Mouse (Mus musculus) kidney, postnatal 14 days (tissue): ENCODE data around the gene Cdc42se2.

Source experiments
- DNase-seq: peaks from one replicate; pipeline ENCODE4 v3.0.0; 2022; ENCODE audit warnings: mixed read lengths

Cdc42se2 gene

DNA sequence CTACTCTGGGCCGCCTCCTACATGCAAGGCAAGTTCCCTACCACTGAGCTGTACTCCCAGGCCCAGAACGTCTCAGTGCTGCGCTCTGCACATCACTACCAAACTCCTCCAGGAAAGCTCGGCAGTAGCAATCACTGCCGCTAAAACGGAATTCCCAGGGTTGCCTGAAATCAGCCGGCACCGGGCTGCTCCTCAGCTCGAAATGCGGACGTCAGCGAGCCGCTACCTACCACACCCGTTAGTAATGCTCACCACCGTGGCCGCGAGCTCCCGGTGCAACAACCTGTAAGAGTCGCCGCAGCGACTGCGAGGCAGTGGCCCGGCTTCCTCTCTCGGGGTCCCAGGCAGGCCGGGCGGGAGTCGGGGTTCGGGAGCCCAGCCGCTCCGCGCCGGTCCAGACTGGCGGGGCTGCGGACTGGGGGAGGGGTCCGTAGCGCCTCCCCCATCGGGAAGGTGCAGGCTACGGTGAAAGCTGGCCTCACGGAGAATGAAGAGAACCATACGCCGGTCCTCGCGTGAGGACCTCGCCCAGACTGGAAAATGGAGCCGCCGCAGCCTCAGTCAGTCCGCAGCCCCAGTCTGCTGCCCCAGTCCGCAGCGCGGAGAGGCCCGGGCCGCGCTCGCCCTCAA is 502 bp downstream of the Cdc42se2 start:
- DNase-seq, result peak; percentile 73

- no peak for DNase-seq
Observed at GRCm38 (mm10) chr11:54785566-54785965, 1.9 kb downstream of the Cdc42se2 start.

- no peak for DNase-seq
Observed at GRCm38 (mm10) chr11:54784436-54784835, 3.0 kb downstream of the Cdc42se2 start.

DNA sequence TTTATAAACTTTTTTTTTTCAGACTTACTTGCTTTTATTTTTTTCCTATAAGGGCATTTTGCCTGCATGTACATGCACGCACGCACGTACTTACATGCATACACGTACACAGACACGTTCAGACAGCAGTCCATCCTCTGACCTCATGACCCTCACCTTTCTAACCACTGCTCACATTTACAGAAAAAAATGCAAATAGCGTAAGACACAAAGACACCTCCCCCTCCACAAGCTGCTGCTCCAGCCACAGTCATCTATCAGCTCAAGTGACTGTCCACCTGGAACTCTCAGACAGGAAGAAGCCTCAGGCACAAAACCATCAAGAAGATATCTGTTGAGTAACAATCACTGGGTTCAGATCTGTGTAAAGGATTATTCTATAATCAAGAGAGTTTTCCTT is 5.2 kb downstream of the Cdc42se2 start:
- no peak for DNase-seq

- DNase-seq, result no peak
Observed at GRCm38 (mm10) chr11:54779946-54780345, 7.5 kb downstream of the Cdc42se2 start.

GRCm38 (mm10) chr11:54778131-54778844 is 9.2 kb downstream of the Cdc42se2 start:
- DNase-seq, result peak; percentile 18

DNA sequence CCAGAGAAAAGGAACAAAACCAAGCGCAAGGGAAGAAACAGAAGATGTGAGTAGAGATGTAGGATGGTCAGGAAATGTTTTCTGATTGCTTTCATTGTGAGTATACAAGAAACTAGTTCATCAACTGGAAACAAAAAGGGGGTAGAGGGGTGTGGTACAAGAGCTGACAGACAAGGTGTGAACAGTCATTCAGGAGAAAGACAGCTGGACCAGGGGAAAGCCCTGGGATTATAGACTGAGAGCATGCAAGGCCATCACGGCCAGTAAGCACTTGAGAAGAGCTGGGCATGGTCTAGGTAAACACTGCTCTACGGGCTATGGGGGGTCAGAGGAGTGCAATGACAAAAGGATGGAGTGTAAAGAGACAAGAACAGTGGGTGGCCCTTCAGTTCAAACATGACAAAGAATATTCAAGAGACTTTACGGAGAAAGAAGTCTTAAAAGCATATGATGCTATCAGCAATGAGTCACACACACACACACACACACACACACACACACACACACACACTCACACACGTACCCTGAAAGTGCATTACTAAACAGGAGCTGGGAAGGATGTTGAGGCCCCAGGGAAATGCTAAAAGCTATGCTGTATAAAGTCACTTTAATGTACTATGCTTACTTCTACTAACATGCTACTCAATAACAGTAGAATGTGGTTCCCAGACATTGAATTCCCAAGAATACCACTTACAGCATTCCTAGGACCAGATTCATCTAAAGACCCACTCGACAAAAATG is 9.9 kb downstream of the Cdc42se2 start:
- DNase-seq, result no peak

DNA sequence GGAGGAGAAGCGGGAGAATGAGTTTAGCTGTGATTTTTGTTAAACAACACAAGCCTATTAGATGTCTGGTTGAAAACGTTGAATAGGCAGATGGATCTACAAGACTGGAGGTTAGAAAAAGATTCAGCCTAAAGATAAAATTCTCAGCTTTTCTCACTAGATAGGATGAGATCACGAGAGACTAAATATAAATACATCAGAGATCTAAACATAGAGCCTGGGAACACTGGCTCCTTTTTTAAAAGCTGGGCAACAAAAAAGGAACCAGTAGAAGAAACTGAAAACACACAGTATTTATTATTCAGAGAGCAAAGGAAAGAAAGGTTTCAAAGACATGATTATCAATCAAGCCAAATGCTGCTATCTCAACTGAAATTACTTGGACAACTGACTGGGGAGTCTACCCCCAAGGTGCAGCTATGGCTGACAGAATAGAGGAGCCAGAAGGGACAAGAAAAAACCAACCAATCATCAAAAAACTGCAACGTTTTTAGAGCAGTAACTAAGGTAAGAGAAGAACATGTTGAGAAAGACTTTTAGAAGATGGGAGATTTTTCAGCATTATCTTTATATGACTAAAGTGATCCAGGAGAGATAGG is 10.6 kb downstream of the Cdc42se2 start:
- DNase-seq, result no peak

- no peak for DNase-seq
Observed at GRCm38 (mm10) chr11:54776367-54776701, 11.1 kb downstream of the Cdc42se2 start.

- no peak for DNase-seq
Observed at GRCm38 (mm10) chr11:54775628-54776366, 11.7 kb downstream of the Cdc42se2 start.

DNA sequence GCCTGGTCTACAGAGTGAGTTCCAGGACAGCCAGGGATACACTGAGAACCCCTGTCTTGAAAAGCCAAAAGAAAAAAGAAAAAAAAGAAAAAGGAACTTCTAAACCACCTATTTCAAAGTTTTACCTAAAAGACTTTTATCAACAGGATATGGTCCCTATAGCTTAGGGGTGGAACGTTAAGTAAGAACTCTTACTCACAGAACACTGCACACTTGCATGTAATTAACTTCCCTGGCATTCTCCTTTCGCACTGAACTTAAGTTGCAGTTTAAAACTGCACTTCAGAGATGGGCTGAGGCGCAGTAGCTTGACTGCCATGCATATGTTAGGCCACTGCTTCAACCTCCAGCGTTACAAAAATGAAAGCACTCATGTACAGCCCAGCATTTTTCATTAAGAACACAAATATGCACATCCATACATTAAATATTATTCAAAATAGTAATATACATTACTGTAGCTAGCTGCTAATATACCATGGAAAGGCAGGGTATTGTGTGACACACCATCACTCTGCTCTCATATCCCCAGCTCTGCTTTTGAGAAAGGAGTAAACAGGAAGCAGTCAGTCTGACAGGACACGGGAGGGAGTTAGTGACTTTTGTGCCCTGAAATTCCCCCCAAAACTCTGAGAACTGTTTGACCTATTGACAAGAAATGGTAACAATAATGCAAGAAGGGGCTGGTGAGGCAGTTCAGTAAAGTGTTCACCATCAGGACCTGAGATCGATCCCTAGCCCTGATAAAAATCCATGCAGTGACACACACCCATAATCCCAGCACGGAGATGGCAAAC is 13.0 kb downstream of the Cdc42se2 start:
- no peak for DNase-seq

DNA sequence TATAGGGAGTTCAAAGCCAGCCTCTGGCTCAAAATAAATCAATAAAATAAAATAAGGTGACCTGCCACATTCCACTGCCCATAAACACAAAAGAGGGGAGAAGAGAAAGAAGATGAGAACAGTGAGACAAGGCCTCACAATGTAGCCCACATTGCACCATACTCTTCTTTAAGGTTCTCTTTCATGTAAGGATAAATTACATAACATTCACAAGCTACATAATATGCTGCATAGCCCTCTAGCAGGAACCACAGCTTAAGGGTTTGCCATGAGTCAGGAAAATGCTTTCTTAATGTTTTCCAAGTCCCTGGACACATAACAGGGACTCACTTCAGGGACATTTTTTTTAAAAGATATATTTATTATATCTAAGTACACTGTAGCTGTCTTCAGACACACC is 15.9 kb downstream of the Cdc42se2 start:
- no peak for DNase-seq

GRCm38 (mm10) chr11:54769843-54770242 is 17.6 kb downstream of the Cdc42se2 start:
- no peak for DNase-seq

- no peak for DNase-seq
Observed at GRCm38 (mm10) chr11:54768116-54768690, 19.3 kb downstream of the Cdc42se2 start.

- no peak for DNase-seq
Observed at GRCm38 (mm10) chr11:54764759-54765158, 22.7 kb downstream of the Cdc42se2 start.

DNA sequence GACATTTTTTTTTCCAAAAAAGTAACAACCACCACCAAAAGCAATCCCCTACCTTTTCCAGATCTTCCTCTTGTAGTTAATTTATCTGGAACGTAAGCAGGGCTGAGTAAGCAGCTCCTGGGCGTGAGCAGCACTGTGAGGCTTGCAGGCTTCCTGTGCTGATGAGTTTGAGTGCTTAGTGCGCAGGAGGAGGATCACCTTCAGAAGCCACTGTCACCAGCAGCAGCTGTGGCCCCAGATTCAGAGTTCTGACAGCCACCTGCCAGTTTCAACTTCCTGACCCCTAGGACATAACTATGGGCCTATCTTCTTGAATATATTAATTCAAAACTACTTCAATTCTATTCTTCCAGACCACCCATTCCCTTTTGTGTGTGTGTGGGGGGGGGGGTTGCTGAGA is 23.4 kb downstream of the Cdc42se2 start:
- DNase-seq, result no peak

GRCm38 (mm10) chr11:54762735-54763134 is 24.7 kb downstream of the Cdc42se2 start:
- no peak for DNase-seq

- no peak for DNase-seq
Observed at GRCm38 (mm10) chr11:54757993-54758392, 29.5 kb downstream of the Cdc42se2 start.

DNA sequence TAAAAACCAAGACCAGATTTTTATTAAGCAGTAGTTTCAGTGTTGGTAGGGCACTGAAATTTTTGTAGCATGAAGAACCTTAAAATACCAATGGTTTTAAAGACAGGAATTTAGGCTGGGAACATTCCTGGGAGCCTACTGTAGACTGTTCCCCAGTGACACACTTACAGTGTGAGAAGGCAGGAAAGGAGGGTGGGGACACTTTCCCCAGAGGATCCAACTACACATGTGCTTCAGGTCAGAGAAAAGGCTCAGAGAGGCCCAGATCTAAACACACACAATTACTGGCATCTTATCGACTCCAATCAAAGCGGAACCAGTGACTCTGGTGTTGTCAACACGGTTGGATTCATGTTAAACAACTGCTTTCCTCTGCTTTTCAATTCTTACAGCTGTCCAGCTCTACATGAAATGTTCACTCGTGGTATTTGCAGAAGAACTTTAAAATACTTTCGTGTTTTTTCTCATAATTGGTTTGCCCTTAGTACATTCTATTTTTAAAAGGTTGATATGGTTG is 32.3 kb downstream of the Cdc42se2 start:
- no peak for DNase-seq

- no peak for DNase-seq
Observed at GRCm38 (mm10) chr11:54754301-54755147, 33.0 kb downstream of the Cdc42se2 start.
